Mouse (Mus musculus) embryonic facial prominence, embryonic 14.5 days (tissue): ENCODE data around the gene Prss16. TPM values are rescaled to one million over a fixed set of nuclear protein-coding genes. Genes with fewer than 3 reads are reported as not detected.

Source experiments
- ATAC-seq: fragments of 200-750 bp; cut with Nextera tagmentation; 2 replicates; pipeline ENCODE4 v1.8.0; 2017; ENCODE audit warnings: low read depth, moderate number of reproducible peaks, moderate TSS enrichment
- DNase-seq: peaks from one replicate; pipeline ENCODE4 v3.0.0-alpha.2; 2015; ENCODE audit warnings: low spot score
- H3K27ac ChIP-seq: fragments of 300-500 bp; sonication (generic); replicated peaks from 2 replicates; pipeline ENCODE4 v1.5.1; 2014; ENCODE audit warnings: low read depth, mild to moderate bottlenecking, low read length, moderate library complexity
- H3K27me3 ChIP-seq: fragments of 300-500 bp; sonication (generic); replicated peaks from 2 replicates; pipeline ENCODE4 v1.6.1; 2014; ENCODE audit warnings: low read length; ENCODE audit not compliant: control insufficient read depth, insufficient read depth
- H3K36me3 ChIP-seq: fragments of 300-500 bp; sonication (generic); 2 replicates; pipeline ENCODE4 v1.6.1; 2014; ENCODE audit warnings: low read length, mixed read lengths; ENCODE audit not compliant: control insufficient read depth, insufficient read depth
- H3K4me1 ChIP-seq: fragments of 300-500 bp; sonication (generic); 2 replicates; pipeline ENCODE4 v1.6.1; 2014; ENCODE audit warnings: antibody characterized with exemption, low read length; ENCODE audit not compliant: control insufficient read depth, insufficient read depth
- H3K4me2 ChIP-seq: fragments of 300-500 bp; sonication (generic); 2 replicates; pipeline ENCODE4 v1.6.1; 2014; ENCODE audit warnings: low read depth, mild to moderate bottlenecking, low read length, moderate library complexity, mixed read lengths
- H3K4me3 ChIP-seq: fragments of 300-500 bp; sonication (generic); 2 replicates; pipeline ENCODE4 v1.5.1; 2014; ENCODE audit warnings: low read depth, mild to moderate bottlenecking, low read length
- H3K9ac ChIP-seq: fragments of 300-500 bp; sonication (generic); 2 replicates; pipeline ENCODE4 v1.6.1; 2014; ENCODE audit warnings: low read depth, mild to moderate bottlenecking, low read length, moderate library complexity, mixed read lengths
- H3K9me3 ChIP-seq: fragments of 300-500 bp; sonication (generic); 2 replicates; pipeline ENCODE4 v1.6.1; 2016; ENCODE audit warnings: low read length; ENCODE audit not compliant: control insufficient read depth
- WGBS: fragments of 180-500 bp; shearing (Covaris S2); extraction: QIAGEN DNeasy Blood & Tissue Kit; methylation state at CpG from one replicate; pipeline ENCODE4 v1.1.7; 2014; 5-methylcytosine and 5-hydroxymethylcytosine counted together
- polyA plus RNA-seq: library from polyadenylated mRNA; unstranded; fragments of >200 nt; fragmentation: Nextera tagmentation; extraction: Ambion mirVana; gene quantifications from 2 replicates; pipeline ENCODE4 v1.2.1, GENCODE M21; 2014

The Prss16 gene
- polyA plus RNA-seq, 1 experiment from 2014 or later, result 0.70 TPM

DNA sequence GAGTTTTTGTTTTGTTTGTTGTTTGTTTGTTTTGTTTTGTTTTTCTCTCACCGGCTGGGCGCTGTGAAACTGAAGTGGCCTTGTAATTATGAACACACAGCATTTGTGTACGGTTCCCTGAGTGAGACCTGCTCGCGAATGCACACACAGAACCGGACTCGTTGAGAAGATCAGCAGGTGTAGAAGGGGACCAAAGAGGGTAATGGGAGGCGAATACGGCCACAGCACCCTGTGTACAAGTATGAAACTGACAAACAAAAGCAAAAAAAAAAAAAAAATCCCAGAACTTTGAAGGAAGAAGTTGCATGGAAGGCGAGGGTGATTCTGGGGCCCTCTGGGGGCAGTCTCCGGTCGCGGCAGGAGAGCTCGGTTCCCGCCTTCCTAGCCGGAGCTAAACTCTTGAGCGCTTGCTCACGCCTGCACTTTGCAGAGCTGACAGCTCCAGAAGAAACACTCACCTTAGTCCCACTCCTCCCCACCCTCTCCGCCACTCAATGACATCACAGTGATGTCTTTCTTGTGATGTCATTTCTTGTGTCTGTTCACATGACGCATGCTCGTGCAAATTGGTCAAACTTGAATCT, 14.1 kb downstream of the Prss16 start:
- H3K4me3 ChIP-seq, result peak overlapping the region; percentile 38
- H3K36me3 ChIP-seq, result no peaks in the 10 kb centered on the region
- DNase-seq (peak; percentile 45), ATAC-seq (peak; percentile 57; the same call in 1 of the 2 replicates)
- H3K27me3 ChIP-seq, result peaks cover 76% of the 10 kb centered on the region
- WGBS, result 1% methylated on average over 18 of the region's 21 CpGs
- H3K9me3 ChIP-seq, result peaks cover 7% of the 10 kb centered on the region; the same call in 1 of the 2 replicates
- H3K4me2 ChIP-seq, result peak overlapping the region; percentile 56
- no peak overlapping the region for H3K27ac ChIP-seq
- peak overlapping the region; percentile 37; the same call in 1 of the 2 replicates for H3K9ac ChIP-seq
- 0 out of 2 replicates have a peak, but pooled peaks cover 12% of the 10 kb centered on the region for H3K4me1 ChIP-seq

GRCm38 (mm10) chr13:21994896-21995295, 14.6 kb downstream of the Prss16 start:
- Histone ChIP-seq H3K9me3 (peaks cover 7% of the 10 kb centered on the region; the same call in 1 of the 2 replicates), H3K27me3 (peaks cover 71% of the 10 kb centered on the region), H3K27ac (no peak overlapping the region), H3K4me2 (peak overlapping the region; percentile 56), H3K4me3 (peak overlapping the region; percentile 38), H3K36me3 (no peaks in the 10 kb centered on the region), H3K9ac (peak overlapping the region; percentile 37; the same call in 1 of the 2 replicates), H3K4me1 (0 out of 2 replicates have a peak, but pooled peaks cover 12% of the 10 kb centered on the region)
- DNase-seq, result no peak
- 5% methylated on average over 8 of the region's 8 CpGs for WGBS
- no peak for ATAC-seq

DNA sequence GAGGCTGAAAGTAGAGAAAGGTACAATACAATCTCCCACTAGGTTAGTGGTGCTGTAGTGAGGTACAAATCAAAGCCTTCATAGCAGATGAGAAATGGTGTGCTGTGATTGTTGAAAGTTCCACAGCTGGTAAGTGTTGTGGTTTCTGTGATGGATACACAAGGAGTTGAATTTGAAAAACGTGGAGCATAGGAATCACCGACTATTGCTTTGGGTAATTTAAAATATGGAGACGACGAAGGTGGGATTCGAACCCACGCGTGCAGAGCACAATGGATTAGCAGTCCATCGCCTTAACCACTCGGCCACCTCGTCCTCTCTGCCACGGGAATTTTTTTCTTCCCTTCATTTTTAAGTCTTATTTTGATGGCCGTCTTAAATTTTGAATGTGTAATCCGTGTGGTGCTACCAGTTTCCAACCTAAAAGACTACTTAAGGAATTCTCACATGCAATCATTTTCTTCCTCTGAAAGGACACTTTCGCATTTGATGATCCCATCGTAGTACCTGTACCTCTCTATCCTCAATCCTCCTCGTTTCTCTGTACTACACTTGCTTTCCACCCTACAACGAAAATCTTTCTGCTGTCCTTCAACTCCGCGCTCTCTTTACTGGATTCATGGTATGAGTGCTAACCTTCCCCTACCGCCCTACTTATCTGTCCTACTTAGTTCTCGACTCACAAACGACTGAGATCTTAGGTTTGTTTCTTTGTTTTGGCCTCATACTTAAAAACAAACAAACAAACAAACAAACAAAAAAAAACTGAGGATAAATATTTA, 15.4 kb downstream of the Prss16 start:
- Histone ChIP-seq H3K4me1 (0 out of 2 replicates have a peak, but pooled peaks cover 12% of the 10 kb centered on the region), H3K9me3 (peaks cover 7% of the 10 kb centered on the region; the same call in 1 of the 2 replicates), H3K27me3 (peaks cover 63% of the 10 kb centered on the region), H3K36me3 (no peaks in the 10 kb centered on the region), H3K27ac (no peak overlapping the region), H3K4me3 (0 out of 2 replicates have a peak overlapping the region, but pooled peaks have one; percentile 10), H3K9ac (no peak overlapping the region), H3K4me2 (peak overlapping the region; percentile 23; the same call in 1 of the 2 replicates)
- DNase-seq, result peak; percentile 27
- no peak for ATAC-seq
- 2% methylated on average over 22 of the region's 22 CpGs for WGBS

DNA sequence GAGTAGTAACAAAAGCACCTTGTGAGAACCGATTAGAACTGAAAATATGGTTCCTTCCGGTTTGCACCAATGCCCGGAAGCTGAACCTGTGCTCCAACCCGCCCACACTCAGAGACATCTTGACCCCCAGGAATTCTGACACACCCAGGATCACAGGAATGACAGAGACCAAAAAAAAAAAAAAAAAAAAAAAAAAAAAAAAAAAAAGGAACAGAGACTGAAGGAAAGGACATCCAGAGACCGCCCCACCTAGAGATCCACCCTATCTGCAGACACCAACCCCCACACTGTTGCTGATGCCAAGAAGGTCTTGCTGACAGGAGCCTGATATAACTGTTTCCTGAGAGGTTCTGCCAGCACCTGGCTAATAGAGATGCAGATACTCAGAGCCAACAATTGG, 17.0 kb downstream of the Prss16 start:
- no peak overlapping the region for H3K4me2 ChIP-seq
- DNase-seq (no peak), ATAC-seq (no peak)
- 0 out of 2 replicates have a peak, but pooled peaks cover 12% of the 10 kb centered on the region for H3K4me1 ChIP-seq
- H3K27ac ChIP-seq, result no peak overlapping the region
- H3K36me3 ChIP-seq, result no peaks in the 10 kb centered on the region
- H3K4me3 ChIP-seq, result no peak overlapping the region
- peaks cover 7% of the 10 kb centered on the region; the same call in 1 of the 2 replicates for H3K9me3 ChIP-seq
- H3K9ac ChIP-seq, result no peak overlapping the region
- 78% methylated on average over 5 of the region's 5 CpGs for WGBS
- H3K27me3 ChIP-seq, result peaks cover 47% of the 10 kb centered on the region

GRCm38 (mm10) chr13:21984486-21984885, 25.1 kb downstream of the Prss16 start:
- ATAC-seq (no peak), DNase-seq (no peak)
- H3K9me3 ChIP-seq, result no peaks in the 10 kb centered on the region
- peaks cover 29% of the 10 kb centered on the region for H3K27me3 ChIP-seq
- WGBS, result 95% methylated on average over 2 of the region's 2 CpGs
- H3K4me2 ChIP-seq, result no peak overlapping the region
- H3K4me3 ChIP-seq, result no peak overlapping the region
- H3K36me3 ChIP-seq, result no peaks in the 10 kb centered on the region
- H3K4me1 ChIP-seq, result 0 out of 2 replicates have a peak, but pooled peaks cover 5% of the 10 kb centered on the region
- H3K27ac ChIP-seq, result no peak overlapping the region
- H3K9ac ChIP-seq, result no peak overlapping the region

GRCm38 (mm10) chr13:21981803-21982193, 27.7 kb downstream of the Prss16 start:
- WGBS, result 18% methylated on average over 10 of the region's 17 CpGs
- DNase-seq (no peak), ATAC-seq (no peak; the same call in 1 of the 2 replicates)
- Histone ChIP-seq H3K36me3 (no peaks in the 10 kb centered on the region), H3K9ac (peak overlapping the region; percentile 78), H3K27ac (no peak overlapping the region), H3K27me3 (peaks cover 34% of the 10 kb centered on the region), H3K4me1 (0 out of 2 replicates have a peak, but pooled peaks cover 5% of the 10 kb centered on the region), H3K9me3 (no peaks in the 10 kb centered on the region), H3K4me3 (peak overlapping the region; percentile 62), H3K4me2 (peak overlapping the region; percentile 96)

GRCm38 (mm10) chr13:21980981-21981802, 28.4 kb downstream of the Prss16 start, which contains the start of gene Pom121l2:
Pom121l2 (plus strand) TSS chr13:21981194.
- no peak within 1 kb of the TSS for H3K27ac ChIP-seq
- ATAC-seq, result peak; percentile 63; the same call in 1 of the 2 replicates

More at GRCm38 (mm10) chr13:21980981-21981802, 28.4 kb downstream of the Prss16 start, which contains the start of gene Pom121l2:
- Histone ChIP-seq H3K4me2 (peak within 1 kb of the TSS; percentile 96), H3K27me3 (peaks cover 34% of the 10 kb centered on the region), H3K9me3 (no peaks in the 10 kb centered on the region), H3K9ac (peak within 1 kb of the TSS; percentile 78), H3K4me1 (0 out of 2 replicates have a peak, but pooled peaks cover 5% of the 10 kb centered on the region), H3K36me3 (no peaks in the 10 kb centered on the region), H3K4me3 (peak within 1 kb of the TSS; percentile 62)
- 1% methylated on average over 40 of the region's 58 CpGs for WGBS
- peak; percentile 51 for DNase-seq
